Mouse (Mus musculus) small intestine, adult 2 months (tissue): ENCODE data around the gene Myo1d. TPM values are rescaled to one million over a fixed set of nuclear protein-coding genes. Genes with fewer than 3 reads are reported as not detected.

Source experiments
- H3K27ac ChIP-seq: fragments of 200-500 bp; 2 replicates; pipeline ENCODE4 v1.5.1; 2012; ENCODE audit warnings: low read depth, low read length, control low read depth, inconsistent platforms; ENCODE audit not compliant: insufficient read depth
- H3K27me3 ChIP-seq: fragments of 200-500 bp; 2 replicates; pipeline ENCODE4 v1.6.1; 2012; ENCODE audit warnings: mild to moderate bottlenecking, moderate library complexity, low read length, inconsistent platforms; ENCODE audit not compliant: control insufficient read depth, insufficient read depth
- H3K36me3 ChIP-seq: fragments of 200-500 bp; 2 replicates; pipeline ENCODE4 v1.6.1; 2012; ENCODE audit warnings: mild to moderate bottlenecking, low read length, control low read depth, inconsistent platforms; ENCODE audit not compliant: control insufficient read depth, insufficient read depth
- H3K4me1 ChIP-seq: fragments of 200-500 bp; 2 replicates; pipeline ENCODE4 v1.6.1; 2012; ENCODE audit warnings: low read length, inconsistent platforms, mixed read lengths; ENCODE audit not compliant: control insufficient read depth, insufficient read depth, insufficient read length
- H3K4me3 ChIP-seq: fragments of 200-500 bp; 2 replicates; pipeline ENCODE4 v1.5.1; 2012; ENCODE audit warnings: low read depth, mild to moderate bottlenecking, control low read depth, inconsistent platforms, low read length, moderate library complexity
- CTCF ChIP-seq: fragments of 200-500 bp; IDR thresholded peaks from 2 replicates; pipeline ENCODE4 v1.5.1; 2012; ENCODE audit warnings: low read depth, mild to moderate bottlenecking, control low read depth, inconsistent platforms, low read length, moderate library complexity, mixed read lengths; ENCODE audit not compliant: insufficient replicate concordance, insufficient read length; ENCODE audit errors: extremely low read depth
- POLR2A ChIP-seq: fragments of 200-500 bp; IDR thresholded peaks from 2 replicates; pipeline ENCODE4 v1.6.1; 2012; ENCODE audit warnings: low read depth, mild to moderate bottlenecking, control low read depth, inconsistent platforms, low read length, moderate library complexity
- WGBS: fragments of 180-500 bp; shearing (Covaris S2); methylation state at CpG from one replicate; pipeline ENCODE4 v1.1.7; 2018; 5-methylcytosine and 5-hydroxymethylcytosine counted together
- polyA plus RNA-seq: library from polyadenylated mRNA; depleted of rRNA; stranded (reverse); fragments of >200 nt; gene quantifications from 2 replicates; pipeline ENCODE4 v1.2.3, GENCODE M21; 2012

The Myo1d gene
- polyA plus RNA-seq, 1 experiment: 139 TPM

DNA sequence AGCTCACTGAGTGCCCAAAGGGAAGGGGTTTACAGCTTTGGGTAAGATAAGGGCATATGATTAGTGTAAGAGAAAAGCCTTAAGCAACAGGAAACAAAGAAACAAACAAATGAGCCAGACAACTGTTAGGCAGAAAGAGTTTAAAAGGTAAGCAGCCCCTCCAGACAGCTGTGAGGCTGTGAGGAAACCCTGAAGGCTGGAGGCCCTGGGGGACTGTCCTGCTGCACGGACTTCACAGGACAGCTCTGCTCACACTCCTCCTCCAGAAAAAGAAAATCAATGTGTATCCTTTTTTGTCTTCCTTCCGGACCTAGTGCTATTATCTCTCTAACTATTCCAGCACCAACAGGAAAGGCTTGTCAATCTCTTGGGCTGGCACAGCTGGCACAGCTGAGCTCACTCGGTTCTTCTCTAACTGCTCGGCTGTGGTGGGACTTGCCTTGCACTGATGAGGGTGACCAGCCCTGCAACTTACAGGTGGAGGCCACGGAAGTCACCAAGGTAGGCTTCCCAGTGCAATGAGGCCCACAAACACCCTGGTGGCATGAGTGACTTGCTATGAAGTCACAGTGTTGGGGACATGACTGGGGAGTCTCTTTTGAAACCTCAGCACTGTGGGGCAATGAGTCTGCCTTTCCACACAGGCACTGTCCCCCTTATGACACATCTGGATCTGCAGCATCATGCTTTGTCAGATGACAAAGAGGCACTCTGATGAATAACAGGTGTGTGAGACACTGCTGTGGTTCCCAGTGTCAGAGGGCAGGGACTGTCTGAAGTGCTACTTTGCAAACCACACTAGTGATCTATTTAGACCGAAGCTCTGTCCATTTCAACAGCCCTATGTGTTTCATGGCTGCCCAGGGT, 275.1 kb downstream of the Myo1d start:
- no peak for TF ChIP-seq CTCF
- TF ChIP-seq POLR2A: no peak
- H3K27ac ChIP-seq: no peak overlapping the region
- no peak overlapping the region for H3K4me3 ChIP-seq
- peaks cover 2% of the 10 kb centered on the region; the same call in 1 of the 2 replicates for H3K4me1 ChIP-seq
- peaks cover 2% of the 10 kb centered on the region; the same call in 1 of the 2 replicates for H3K36me3 ChIP-seq
- no peaks in the 10 kb centered on the region for H3K27me3 ChIP-seq
- WGBS: 68% methylated on average over 6 of the region's 6 CpGs

DNA sequence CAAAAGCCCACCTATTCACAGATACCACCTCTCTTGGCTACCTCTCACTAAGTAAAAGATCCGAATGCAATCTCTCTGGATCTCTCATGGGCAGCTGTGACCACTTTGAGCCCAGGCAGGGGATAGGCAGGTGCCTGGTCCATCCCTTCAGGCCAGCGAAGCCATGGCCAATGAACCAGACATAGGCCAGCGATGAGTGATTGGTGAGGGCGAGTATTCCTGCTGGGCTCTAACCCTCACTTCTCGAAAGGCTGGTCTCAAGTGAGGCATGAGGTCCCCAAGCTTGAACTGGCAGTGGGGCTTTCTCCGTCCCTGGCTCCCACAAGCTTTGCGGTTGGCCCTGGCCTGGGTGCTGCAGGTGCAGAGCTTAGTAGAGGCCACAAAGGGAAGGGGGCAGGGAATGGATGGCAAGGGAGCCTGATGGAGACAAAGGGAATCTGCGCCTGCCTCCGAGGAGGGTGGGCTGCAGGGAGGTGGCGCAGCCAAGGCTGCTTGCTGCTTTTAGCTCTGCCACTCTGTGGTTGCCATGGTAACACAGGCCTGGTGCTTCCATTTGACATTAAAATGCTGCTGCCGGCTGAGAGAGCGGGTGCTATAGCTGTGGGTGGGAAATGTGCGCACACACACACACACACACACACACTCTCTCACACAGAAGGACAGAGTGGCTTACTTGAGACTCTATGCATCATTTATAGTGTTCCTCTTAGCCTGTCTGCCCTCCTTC, 275.9 kb downstream of the Myo1d start:
- Histone ChIP-seq H3K36me3 (peaks cover 2% of the 10 kb centered on the region), H3K27ac (no peak overlapping the region), H3K4me1 (peaks cover 2% of the 10 kb centered on the region; the same call in 1 of the 2 replicates), H3K27me3 (no peaks in the 10 kb centered on the region), H3K4me3 (no peak overlapping the region)
- WGBS: 83% methylated on average over 13 of the region's 13 CpGs
- TF ChIP-seq CTCF (no peak), POLR2A (no peak)

DNA sequence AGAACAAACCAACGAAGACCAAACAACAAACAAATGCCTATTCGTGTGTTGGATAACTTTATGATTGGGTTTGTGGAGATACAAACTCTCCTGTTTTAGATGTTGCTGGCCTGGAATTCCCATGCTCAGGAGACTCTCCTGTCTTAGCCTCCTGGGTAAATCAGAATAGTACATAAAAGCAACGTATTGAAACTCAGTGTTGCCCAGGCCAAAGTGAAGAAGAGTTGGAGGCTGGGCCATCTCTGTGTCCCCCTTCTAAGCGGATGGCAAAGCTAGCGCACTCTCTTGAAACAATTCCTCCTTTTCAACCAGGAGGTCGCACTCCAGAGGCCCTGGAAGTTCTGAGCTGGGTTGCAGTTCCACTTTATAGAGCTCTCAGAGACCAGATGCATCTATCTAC, 276.5 kb downstream of the Myo1d start:
- no peak overlapping the region for H3K27ac ChIP-seq
- peaks cover 2% of the 10 kb centered on the region for H3K36me3 ChIP-seq
- WGBS: 92% methylated on average over 6 of the region's 6 CpGs
- H3K4me3 ChIP-seq: no peak overlapping the region
- H3K27me3 ChIP-seq: no peaks in the 10 kb centered on the region
- H3K4me1 ChIP-seq: peaks cover 2% of the 10 kb centered on the region; the same call in 1 of the 2 replicates
- no peak for TF ChIP-seq CTCF
- TF ChIP-seq POLR2A: no peak

DNA sequence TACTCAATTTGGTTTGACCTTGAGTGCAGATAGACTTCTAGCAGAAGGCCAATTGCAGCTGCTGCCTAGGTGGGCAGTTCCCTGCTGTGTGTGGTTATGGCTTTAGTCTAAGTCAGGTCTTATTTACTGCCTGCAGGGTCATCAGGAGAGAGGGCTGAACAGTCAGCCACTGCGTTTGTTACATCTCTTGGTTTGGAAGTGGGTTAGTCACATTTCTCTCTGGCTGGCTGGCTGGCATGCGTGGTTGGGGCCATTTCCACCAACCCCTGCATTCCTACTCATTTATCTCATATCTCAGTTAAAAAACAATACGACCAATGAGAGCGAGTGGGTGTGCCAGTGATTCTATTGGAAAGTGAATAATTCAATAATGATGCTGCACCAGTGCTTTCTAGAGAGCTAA, 280.3 kb downstream of the Myo1d start:
- Histone ChIP-seq H3K27ac (no peak overlapping the region), H3K27me3 (no peaks in the 10 kb centered on the region), H3K4me1 (no peaks in the 10 kb centered on the region), H3K36me3 (peaks cover 8% of the 10 kb centered on the region), H3K4me3 (no peak overlapping the region)
- 86% methylated on average over 4 of the region's 4 CpGs for WGBS
- TF ChIP-seq CTCF (no peak), POLR2A (no peak)

DNA sequence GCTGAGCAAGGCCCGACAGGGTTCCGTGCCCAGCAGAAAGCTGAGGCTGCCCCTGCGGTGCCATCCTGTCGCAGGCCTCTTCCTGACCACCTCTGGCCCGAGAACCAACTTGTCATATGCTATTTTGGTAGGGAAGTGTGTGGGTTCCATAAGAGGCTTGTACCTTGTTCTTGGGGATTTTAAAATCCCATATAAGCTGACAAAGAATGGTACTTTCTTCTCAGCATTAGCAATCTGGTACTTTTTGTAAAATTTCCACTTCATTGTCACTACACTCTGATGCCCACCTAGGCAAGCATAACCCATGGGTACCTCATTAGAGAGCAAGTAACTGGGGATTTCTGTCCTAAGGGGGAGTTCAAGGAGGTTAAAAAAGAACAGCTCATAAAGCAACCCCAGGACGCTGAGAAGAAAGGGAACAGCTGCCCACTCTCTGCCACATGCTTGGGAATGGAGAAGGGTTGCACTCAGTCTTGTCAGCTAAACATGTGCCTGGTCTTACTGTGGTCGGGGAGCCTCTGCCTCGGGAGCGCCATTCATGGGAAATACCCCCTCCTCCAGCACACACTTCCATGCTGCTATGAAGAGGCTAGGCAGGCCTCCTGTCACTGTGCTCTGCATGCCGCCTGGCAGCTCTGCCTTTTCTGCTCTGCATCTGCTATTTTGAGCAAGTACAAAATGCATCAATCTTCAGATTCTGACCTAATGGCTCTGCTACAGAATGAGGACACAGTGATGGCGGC, 281.3 kb downstream of the Myo1d start:
- Histone ChIP-seq H3K4me1 (no peaks in the 10 kb centered on the region), H3K27ac (no peak overlapping the region), H3K27me3 (no peaks in the 10 kb centered on the region), H3K36me3 (peaks cover 8% of the 10 kb centered on the region), H3K4me3 (no peak overlapping the region)
- 87% methylated on average over 11 of the region's 11 CpGs for WGBS
- TF ChIP-seq CTCF (no peak), POLR2A (no peak)

DNA sequence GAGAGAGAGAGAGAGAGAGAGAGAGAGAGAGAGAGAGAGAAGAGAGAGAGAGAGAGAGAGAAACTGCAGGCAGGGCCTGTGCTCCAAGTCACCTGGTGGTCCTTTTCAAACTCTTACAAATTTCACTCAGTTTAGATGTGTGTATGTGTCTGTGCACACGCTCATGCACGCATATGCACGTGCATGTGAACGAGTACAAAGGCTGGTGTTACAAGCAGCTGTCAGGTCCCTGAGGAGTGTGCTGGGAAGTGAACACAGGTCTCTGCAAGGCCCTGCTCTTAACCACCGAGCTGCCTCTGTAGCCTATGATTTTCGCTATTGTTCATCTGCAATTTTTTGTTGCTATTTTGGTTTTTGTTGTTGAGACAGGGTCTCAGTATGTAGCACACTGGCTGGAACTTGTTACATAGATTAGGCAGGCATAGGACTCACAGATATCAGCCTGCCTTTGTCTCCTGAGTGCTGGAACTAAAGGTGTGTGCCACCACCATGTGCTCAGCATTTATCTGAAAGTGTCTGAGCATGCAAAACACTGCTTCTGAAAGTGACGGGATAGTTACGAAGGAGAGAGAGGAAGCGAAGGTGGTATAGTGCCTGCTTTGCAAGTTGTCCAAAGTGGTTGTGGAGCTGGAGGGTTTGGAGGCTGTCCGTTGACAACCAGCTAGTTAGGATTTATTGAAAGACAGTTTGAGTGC, 282.5 kb downstream of the Myo1d start:
- H3K4me1 ChIP-seq: no peaks in the 10 kb centered on the region
- 83% methylated on average over 10 of the region's 10 CpGs for WGBS
- H3K4me3 ChIP-seq: no peak overlapping the region
- H3K36me3 ChIP-seq: peaks cover 8% of the 10 kb centered on the region
- TF ChIP-seq POLR2A (no peak), CTCF (no peak)
- no peaks in the 10 kb centered on the region for H3K27me3 ChIP-seq
- no peak overlapping the region for H3K27ac ChIP-seq
